Mouse (Mus musculus) adipose tissue, adult 10 weeks (tissue): Measurements from ENCODE around the gene Tmed4. TPM values are rescaled to one million over a fixed set of nuclear protein-coding genes. Genes with fewer than 3 reads are reported as not detected.

Experiments used
- polyA plus RNA-seq: library from polyadenylated mRNA; stranded (reverse); fragments of 350-450 nt; fragmentation: Illumina TruSeq; extraction: RNeasy Lipid Tissue Mini Kit (QIAGEN cat#74804); gene quantifications from one replicate; pipeline ENCODE4 v1.2.3, GENCODE M21; 2014; ENCODE audit warnings: low read depth, low replicate concordance

The Tmed4 gene
- polyA plus RNA-seq, result 187 TPM

DNA sequence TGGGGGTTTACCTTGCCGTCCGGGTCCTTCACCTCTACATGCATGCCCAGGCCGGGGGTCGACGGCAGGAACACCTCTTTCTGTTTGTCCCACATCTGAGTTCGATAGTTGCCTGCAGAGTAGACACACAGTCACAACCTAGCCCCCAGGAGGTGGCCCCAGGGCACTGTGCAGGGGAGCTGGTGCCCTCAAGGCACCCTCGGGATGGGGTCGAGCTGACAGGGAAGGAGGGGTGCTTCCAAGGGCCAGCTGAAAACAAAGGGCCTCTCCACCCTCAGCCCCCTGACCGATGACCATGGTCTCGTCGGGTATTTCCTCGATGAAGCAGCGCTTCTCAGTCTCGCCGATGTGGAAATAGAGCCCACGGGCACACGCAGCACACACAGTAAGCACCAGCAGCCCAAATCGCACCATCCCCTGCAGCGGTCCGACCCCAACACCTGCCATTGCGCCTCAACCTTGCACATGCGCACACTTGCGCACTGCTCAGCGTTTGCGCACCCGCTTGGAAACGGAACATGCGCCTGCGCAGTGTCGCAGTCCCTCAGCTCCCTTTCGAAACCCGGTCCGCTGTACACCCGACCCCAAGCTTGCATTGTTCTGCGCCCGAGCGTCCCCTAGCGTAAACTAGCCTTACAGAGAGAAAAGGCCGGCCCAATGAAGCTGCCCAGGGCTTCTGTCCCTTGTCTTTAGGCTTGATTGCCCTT, at the start of gene Tmed4:
Gene Tmed4, minus strand, starts transcription at position 484 of the 707 bp plus-strand sequence.

DNA sequence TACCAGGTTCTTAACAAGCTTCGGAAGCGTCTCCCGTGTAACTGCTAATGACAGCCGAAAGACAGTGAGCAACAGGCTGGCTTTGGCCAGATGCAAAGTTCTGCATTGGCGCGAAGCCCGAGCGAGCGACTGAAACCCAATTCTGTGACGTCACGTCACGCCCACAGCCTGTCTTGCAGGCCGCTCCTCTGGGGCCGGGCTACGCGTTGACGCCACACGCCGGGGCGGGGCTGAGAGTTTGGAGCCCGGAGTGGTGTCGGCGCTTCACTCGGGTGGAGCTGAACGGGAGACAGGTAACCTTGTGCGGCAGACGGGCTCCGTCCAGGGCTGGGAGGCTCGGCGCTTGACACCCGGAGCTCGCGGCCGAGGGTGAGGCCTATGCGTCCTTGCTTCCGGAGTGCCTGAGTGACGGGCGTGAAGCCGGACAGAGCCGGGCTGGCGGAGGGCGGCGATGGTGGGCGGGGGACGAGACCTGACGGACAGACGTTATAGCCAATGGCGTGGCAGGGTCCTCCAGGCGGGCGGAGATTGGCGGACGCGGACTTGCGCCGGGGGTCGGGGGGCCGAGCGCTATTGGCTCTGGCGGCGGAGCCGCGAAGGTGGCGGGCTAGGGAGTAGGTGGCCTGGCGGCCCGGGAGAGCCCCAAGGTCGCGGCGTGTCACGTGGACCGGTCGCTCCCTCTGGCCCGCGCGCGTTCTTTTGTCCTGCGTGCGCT, 16.9 kb upstream of the Tmed4 start, which contains the start of gene Ogdh:
Gene Ogdh, plus strand, starts transcription at position 233 of the 715 bp plus-strand sequence.

DNA sequence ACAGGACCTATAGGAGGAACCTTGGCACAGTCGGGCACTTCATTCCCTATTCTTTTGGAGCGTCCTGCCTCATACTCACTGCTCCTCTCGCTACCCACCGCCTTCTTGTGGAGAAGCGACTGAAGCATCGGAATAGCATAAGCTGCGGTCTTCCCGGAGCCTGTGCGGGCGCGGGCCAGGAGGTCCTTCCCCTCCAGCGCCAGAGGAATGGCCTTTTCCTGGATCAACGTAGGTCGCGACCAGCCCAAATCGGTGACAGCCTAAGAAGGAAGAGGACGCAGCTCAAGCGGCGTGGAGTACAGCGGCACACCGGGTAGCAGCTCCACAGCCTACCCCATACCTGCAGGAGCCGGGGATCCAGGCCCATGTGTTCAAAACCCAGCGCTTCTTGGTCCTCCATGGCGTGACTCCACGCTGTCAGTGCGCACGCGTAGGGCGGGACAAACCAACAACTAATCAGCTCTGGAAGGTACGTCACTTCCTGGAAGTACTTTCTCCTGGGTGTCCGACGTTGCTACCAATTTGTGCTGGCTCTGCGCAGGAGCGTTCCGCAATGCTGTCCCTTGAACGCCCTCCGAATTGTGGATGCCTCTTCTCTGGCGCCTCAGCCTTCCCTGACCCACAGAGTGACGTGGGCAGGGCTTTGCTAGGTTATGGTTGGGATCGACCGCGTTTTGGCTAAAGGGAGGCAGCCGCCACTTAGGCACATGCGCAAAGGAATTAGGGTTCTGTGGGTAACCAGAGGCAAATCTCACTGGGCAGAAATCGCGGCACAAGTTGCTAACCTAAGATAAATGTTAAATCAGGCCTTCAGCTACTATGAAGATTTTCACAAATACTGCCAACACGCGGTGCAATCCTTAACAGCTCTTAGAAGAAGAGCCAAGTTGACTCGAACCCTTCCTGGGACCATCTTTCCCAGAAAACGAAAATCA, 7.1 kb downstream of the Tmed4 start, which contains the start of gene Ddx56:
Gene Ddx56, minus strand, starts transcription at position 453 of the 935 bp plus-strand sequence.

DNA sequence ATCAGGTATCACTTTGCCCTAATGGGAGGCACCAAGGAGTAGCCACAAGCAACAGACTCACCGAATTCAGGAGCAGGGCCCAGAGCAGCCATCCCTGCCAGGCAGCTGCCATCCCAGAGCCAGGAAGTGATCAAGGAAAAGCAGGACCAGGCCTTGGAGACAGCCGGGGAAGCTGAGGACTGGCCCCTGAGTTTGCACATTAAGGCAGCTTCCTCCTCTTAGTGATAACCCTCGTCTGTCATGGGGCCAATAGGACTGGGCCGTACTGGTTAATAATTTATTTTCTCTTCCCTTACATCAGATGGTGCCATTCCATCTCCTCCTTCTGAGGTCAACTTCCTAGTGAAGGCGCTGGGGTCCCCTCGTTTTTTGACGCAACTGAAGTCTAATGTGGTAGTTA, 44.7 kb downstream of the Tmed4 start, which contains the start of gene Npc1l1:
Gene Npc1l1, minus strand, starts transcription at position 132 of the 400 bp plus-strand sequence.

Other genes starting within 250 kb of the Tmed4 start
- 81.0 TPM for gene Camk2b, start 208.5 kb downstream of the Tmed4 start, polyA plus RNA-seq
- gene A730071L15Rik, start 74.8 kb downstream of the Tmed4 start, polyA plus RNA-seq, result 0.19 TPM
- 39.9 TPM for gene Nudcd3, start 74.5 kb downstream of the Tmed4 start, polyA plus RNA-seq
- gene Npc1l1, start 44.7 kb downstream of the Tmed4 start, polyA plus RNA-seq, result 1.2 TPM
- 36.3 TPM for gene Ddx56, start 7.1 kb downstream of the Tmed4 start, polyA plus RNA-seq
- gene Ogdh, start 16.8 kb upstream of the Tmed4 start, polyA plus RNA-seq, result 143 TPM
- gene Zmiz2, start 114.2 kb upstream of the Tmed4 start, polyA plus RNA-seq, result 44.5 TPM
- 1,766 TPM for gene Ppia, start 140.6 kb upstream of the Tmed4 start, polyA plus RNA-seq
- 57.8 TPM for gene H2afv, start 169.6 kb upstream of the Tmed4 start, polyA plus RNA-seq
- gene Purb, start 201.0 kb upstream of the Tmed4 start, polyA plus RNA-seq, result 28.3 TPM
- 5.7 TPM for gene Myo1g, start 246.1 kb upstream of the Tmed4 start, polyA plus RNA-seq